Mouse (Mus musculus) forebrain, embryonic 12.5 days (tissue): ENCODE results near the gene Tdrd5. TPM values are rescaled to one million over a fixed set of nuclear protein-coding genes. Genes with fewer than 3 reads are reported as not detected.
"Not testable (repeated sequence)": the region's sequence is repeated elsewhere in the genome, so short reads cannot be mapped to it uniquely, and the experiment has no call there.

Source experiments
- ATAC-seq: fragments of 200-750 bp; cut with Nextera tagmentation; 2 replicates; pipeline ENCODE4 v1.8.0; 2017; ENCODE audit warnings: moderate TSS enrichment; ENCODE audit not compliant: low FRiP score
- H3K27ac ChIP-seq: fragments of 300-500 bp; sonication (generic); 2 replicates; pipeline ENCODE4 v1.5.1; 2016; ENCODE audit warnings: mild to moderate bottlenecking
- H3K27me3 ChIP-seq: fragments of 300-500 bp; sonication (generic); 2 replicates; pipeline ENCODE4 v1.6.1; 2016; ENCODE audit warnings: mild to moderate bottlenecking
- H3K36me3 ChIP-seq: fragments of 300-500 bp; sonication (generic); replicated peaks from 2 replicates; pipeline ENCODE4 v1.6.1; 2016; ENCODE audit warnings: mild to moderate bottlenecking
- H3K4me1 ChIP-seq: fragments of 300-500 bp; sonication (generic); 2 replicates; pipeline ENCODE4 v1.6.1; 2016
- H3K4me2 ChIP-seq: fragments of 300-500 bp; sonication (generic); 2 replicates; pipeline ENCODE4 v1.6.1; 2016; ENCODE audit warnings: mild to moderate bottlenecking, moderate library complexity
- H3K4me3 ChIP-seq: fragments of 300-500 bp; sonication (generic); replicated peaks from 2 replicates; pipeline ENCODE4 v1.5.1; 2016; ENCODE audit warnings: mild to moderate bottlenecking
- H3K9ac ChIP-seq: fragments of 300-500 bp; sonication (generic); 2 replicates; pipeline ENCODE4 v1.6.1; 2016; ENCODE audit warnings: mild to moderate bottlenecking
- H3K9me3 ChIP-seq: fragments of 300-500 bp; sonication (generic); 2 replicates; pipeline ENCODE4 v1.6.1; 2016
- WGBS: fragments of 180-500 bp; shearing (Covaris S2); methylation state at CpG from one replicate; pipeline ENCODE4 v1.1.7; 2016; 5-methylcytosine and 5-hydroxymethylcytosine counted together
- polyA plus RNA-seq: library from polyadenylated mRNA; unstranded; fragments of >200 nt; fragmentation: Nextera tagmentation; extraction: Ambion mirVana; gene quantifications from 2 replicates; pipeline ENCODE4 v1.2.1, GENCODE M21; 2016

Gene Tdrd5
- polyA plus RNA-seq, 1 experiment from 2014 or later: 1.0 TPM

GRCm38 (mm10) chr1:156288556-156289221 lies 14.8 kb downstream of the Tdrd5 start:
- no peaks in the 10 kb centered on the region for H3K36me3 ChIP-seq
- H3K4me3 ChIP-seq: no peak overlapping the region
- no peaks in the 10 kb centered on the region for H3K9me3 ChIP-seq
- ATAC-seq: no peak
- H3K27me3 ChIP-seq: no peaks in the 10 kb centered on the region
- H3K27ac ChIP-seq: no peak overlapping the region
- H3K9ac ChIP-seq: no peak overlapping the region
- no peaks in the 10 kb centered on the region for H3K4me1 ChIP-seq
- H3K4me2 ChIP-seq: no peak overlapping the region
- WGBS: 79% methylated on average over 9 of the region's 9 CpGs

- no peaks in the 10 kb centered on the region for H3K36me3 ChIP-seq
- H3K27me3 ChIP-seq: no peaks in the 10 kb centered on the region
- no peaks in the 10 kb centered on the region for H3K4me1 ChIP-seq
- 88% methylated on average over 5 of the region's 5 CpGs for WGBS
- H3K27ac ChIP-seq: no peak overlapping the region
- H3K4me2 ChIP-seq: no peak overlapping the region
- no peak for ATAC-seq
- no peak overlapping the region for H3K4me3 ChIP-seq
- no peak overlapping the region for H3K9ac ChIP-seq
- no peaks in the 10 kb centered on the region for H3K9me3 ChIP-seq
Measured at GRCm38 (mm10) chr1:156285541-156285896, 17.9 kb downstream of the Tdrd5 start.

- no peak for ATAC-seq
- Histone ChIP-seq H3K36me3 (no peaks in the 10 kb centered on the region), H3K4me1 (no peaks in the 10 kb centered on the region), H3K4me2 (no peak overlapping the region), H3K9me3 (no peaks in the 10 kb centered on the region), H3K9ac (no peak overlapping the region), H3K27me3 (no peaks in the 10 kb centered on the region), H3K27ac (no peak overlapping the region), H3K4me3 (no peak overlapping the region)
- WGBS: 53% methylated on average over 9 of the region's 9 CpGs
Measured at GRCm38 (mm10) chr1:156284851-156285540, 18.5 kb downstream of the Tdrd5 start.

GRCm38 (mm10) chr1:156284207-156284606 lies 19.3 kb downstream of the Tdrd5 start:
- Histone ChIP-seq H3K27ac (no peak overlapping the region), H3K27me3 (no peaks in the 10 kb centered on the region), H3K4me3 (no peak overlapping the region), H3K36me3 (no peaks in the 10 kb centered on the region), H3K4me1 (no peaks in the 10 kb centered on the region), H3K9ac (no peak overlapping the region), H3K4me2 (no peak overlapping the region), H3K9me3 (no peaks in the 10 kb centered on the region)
- WGBS: 84% methylated on average over 10 of the region's 10 CpGs
- no peak for ATAC-seq

GRCm38 (mm10) chr1:156280131-156280530 lies 23.3 kb downstream of the Tdrd5 start:
- no peak overlapping the region for H3K4me2 ChIP-seq
- H3K4me1 ChIP-seq: no peaks in the 10 kb centered on the region
- H3K27me3 ChIP-seq: no peaks in the 10 kb centered on the region
- no peak overlapping the region for H3K9ac ChIP-seq
- no peak overlapping the region for H3K4me3 ChIP-seq
- no peak for ATAC-seq
- WGBS: 79% methylated on average over 7 of the region's 7 CpGs
- H3K36me3 ChIP-seq: no peaks in the 10 kb centered on the region
- no peaks in the 10 kb centered on the region for H3K9me3 ChIP-seq
- H3K27ac ChIP-seq: no peak overlapping the region

GRCm38 (mm10) chr1:156273647-156274046 lies 29.8 kb downstream of the Tdrd5 start:
- no peaks in the 10 kb centered on the region for H3K9me3 ChIP-seq
- peaks cover 3% of the 10 kb centered on the region for H3K4me1 ChIP-seq
- no peak overlapping the region for H3K4me3 ChIP-seq
- no peak overlapping the region for H3K9ac ChIP-seq
- H3K4me2 ChIP-seq: no peak overlapping the region
- no peak for ATAC-seq
- no peaks in the 10 kb centered on the region for H3K36me3 ChIP-seq
- H3K27ac ChIP-seq: no peak overlapping the region
- H3K27me3 ChIP-seq: no peaks in the 10 kb centered on the region
- WGBS: 63% methylated on average over 7 of the region's 7 CpGs

- Histone ChIP-seq H3K36me3 (no peaks in the 10 kb centered on the region), H3K4me3 (no peak overlapping the region), H3K9ac (no peak overlapping the region), H3K4me1 (peaks cover 3% of the 10 kb centered on the region), H3K4me2 (no peak overlapping the region), H3K27me3 (no peaks in the 10 kb centered on the region), H3K27ac (no peak overlapping the region), H3K9me3 (no peaks in the 10 kb centered on the region)
- 35% methylated on average over 5 of the region's 5 CpGs for WGBS
- 0 out of 2 replicates have a peak, but pooled peaks have one; percentile 41 for ATAC-seq
Measured at GRCm38 (mm10) chr1:156271654-156272053, 31.8 kb downstream of the Tdrd5 start.

GRCm38 (mm10) chr1:156270471-156270870 lies 33.0 kb downstream of the Tdrd5 start:
- H3K4me1 ChIP-seq: peaks cover 3% of the 10 kb centered on the region
- no peak overlapping the region for H3K4me3 ChIP-seq
- no peak overlapping the region for H3K4me2 ChIP-seq
- H3K9ac ChIP-seq: no peak overlapping the region
- H3K27ac ChIP-seq: no peak overlapping the region
- H3K9me3 ChIP-seq: no peaks in the 10 kb centered on the region
- no peaks in the 10 kb centered on the region for H3K27me3 ChIP-seq
- ATAC-seq: no peak
- H3K36me3 ChIP-seq: no peaks in the 10 kb centered on the region
- WGBS: 85% methylated on average over 9 of the region's 9 CpGs

- WGBS: 22% methylated on average over 3 of the region's 3 CpGs
- H3K9me3 ChIP-seq, H3K27ac ChIP-seq, H3K27me3 ChIP-seq, H3K9ac ChIP-seq, H3K4me1 ChIP-seq, ATAC-seq, H3K4me2 ChIP-seq, H3K4me3 ChIP-seq, H3K36me3 ChIP-seq: not testable (repeated sequence)
Measured at GRCm38 (mm10) chr1:156268546-156268945, 34.9 kb downstream of the Tdrd5 start.

- WGBS: 88% methylated on average over 8 of the region's 8 CpGs
- no peak overlapping the region for H3K9ac ChIP-seq
Measured at GRCm38 (mm10) chr1:156263946-156264345, 39.5 kb downstream of the Tdrd5 start.

GRCm38 (mm10) chr1:156263352-156263751 lies 40.1 kb downstream of the Tdrd5 start:
- H3K36me3 ChIP-seq: no peaks in the 10 kb centered on the region
- ATAC-seq: no peak
- no peak overlapping the region for H3K4me3 ChIP-seq
- H3K4me1 ChIP-seq: no peaks in the 10 kb centered on the region
- H3K27ac ChIP-seq: no peak overlapping the region
- H3K9me3 ChIP-seq: no peaks in the 10 kb centered on the region
- H3K27me3 ChIP-seq: no peaks in the 10 kb centered on the region
- no peak overlapping the region for H3K4me2 ChIP-seq
- WGBS: 48% methylated on average over 2 of the region's 2 CpGs
- H3K9ac ChIP-seq: no peak overlapping the region

More at GRCm38 (mm10) chr1:156263946-156264345, 39.5 kb downstream of the Tdrd5 start:
- H3K9me3 ChIP-seq: no peaks in the 10 kb centered on the region
- H3K4me2 ChIP-seq: no peak overlapping the region
- ATAC-seq: no peak
- no peak overlapping the region for H3K27ac ChIP-seq
- H3K4me1 ChIP-seq: no peaks in the 10 kb centered on the region; the same call in 1 of the 2 replicates
- H3K27me3 ChIP-seq: no peaks in the 10 kb centered on the region
- no peak overlapping the region for H3K4me3 ChIP-seq
- no peaks in the 10 kb centered on the region for H3K36me3 ChIP-seq

GRCm38 (mm10) chr1:156254866-156255265 lies 48.6 kb downstream of the Tdrd5 start:
- no peak overlapping the region for H3K4me2 ChIP-seq
- no peaks in the 10 kb centered on the region for H3K4me1 ChIP-seq
- H3K9me3 ChIP-seq: no peaks in the 10 kb centered on the region
- 76% methylated on average over 4 of the region's 4 CpGs for WGBS
- H3K4me3 ChIP-seq: no peak overlapping the region
- H3K9ac ChIP-seq: no peak overlapping the region
- ATAC-seq: no peak
- no peaks in the 10 kb centered on the region for H3K36me3 ChIP-seq
- H3K27me3 ChIP-seq: no peaks in the 10 kb centered on the region
- H3K27ac ChIP-seq: no peak overlapping the region

- H3K4me2 ChIP-seq, H3K27ac ChIP-seq, H3K4me3 ChIP-seq, H3K9ac ChIP-seq, ATAC-seq, H3K36me3 ChIP-seq, H3K4me1 ChIP-seq, H3K9me3 ChIP-seq, H3K27me3 ChIP-seq: not testable (repeated sequence)
- WGBS: 89% methylated on average over 4 of the region's 4 CpGs
Measured at GRCm38 (mm10) chr1:156251096-156251495, 52.4 kb downstream of the Tdrd5 start.
